Mouse (Mus musculus) stomach, embryonic 14.5 days (tissue): ENCODE results near the gene Tef. TPM values are rescaled to one million over a fixed set of nuclear protein-coding genes. Genes with fewer than 3 reads are reported as not detected.

Experiments
- ATAC-seq: fragments of 200-750 bp; cut with Nextera tagmentation; 2 replicates; pipeline ENCODE4 v1.8.0; 2017; ENCODE audit warnings: low read depth, moderate TSS enrichment; ENCODE audit not compliant: insufficient number of reproducible peaks, insufficient read depth, low FRiP score
- H3K27ac ChIP-seq: fragments of 300-500 bp; sonication (generic); 2 replicates; pipeline ENCODE4 v1.5.1; 2014; ENCODE audit warnings: mild to moderate bottlenecking, low read length, moderate library complexity, mixed read lengths
- H3K27me3 ChIP-seq: fragments of 300-500 bp; sonication (generic); 2 replicates; pipeline ENCODE4 v1.6.1; 2014; ENCODE audit warnings: low read length, control low read depth, mixed read lengths; ENCODE audit not compliant: control insufficient read depth, insufficient read depth
- H3K36me3 ChIP-seq: fragments of 300-500 bp; sonication (generic); 2 replicates; pipeline ENCODE4 v1.6.1; 2014; ENCODE audit warnings: mild to moderate bottlenecking, control low read depth, low read length, moderate library complexity, mixed read lengths; ENCODE audit not compliant: control insufficient read depth, insufficient read depth
- H3K4me1 ChIP-seq: fragments of 300-500 bp; sonication (generic); 2 replicates; pipeline ENCODE4 v1.6.1; 2014; ENCODE audit warnings: low read length, control low read depth, mixed read lengths; ENCODE audit not compliant: control insufficient read depth, insufficient read depth
- H3K4me2 ChIP-seq: fragments of 300-500 bp; sonication (generic); replicated peaks from 2 replicates; pipeline ENCODE4 v1.6.1; 2014; ENCODE audit warnings: low read depth, low read length, control low read depth
- H3K4me3 ChIP-seq: fragments of 300-500 bp; sonication (generic); 2 replicates; pipeline ENCODE4 v1.5.1; 2014; ENCODE audit warnings: low read depth, low read length, control low read depth
- H3K9ac ChIP-seq: fragments of 300-500 bp; sonication (generic); replicated peaks from 2 replicates; pipeline ENCODE4 v1.6.1; 2014; ENCODE audit warnings: low read depth, mild to moderate bottlenecking, control low read depth, low read length, moderate library complexity, mixed read lengths
- H3K9me3 ChIP-seq: fragments of 300-500 bp; sonication (generic); 2 replicates; pipeline ENCODE4 v1.6.1; 2016; ENCODE audit warnings: low read depth, low read length, control low read depth; ENCODE audit not compliant: control insufficient read depth
- WGBS: fragments of 180-500 bp; shearing (Covaris S2); extraction: QIAGEN DNeasy Blood & Tissue Kit; methylation state at CpG from one replicate; pipeline ENCODE4 v1.1.7; 2014; 5-methylcytosine and 5-hydroxymethylcytosine counted together
- polyA plus RNA-seq: library from polyadenylated mRNA; unstranded; fragments of >200 nt; fragmentation: Nextera tagmentation; extraction: Ambion mirVana; gene quantifications from 2 replicates; pipeline ENCODE4 v1.2.1, GENCODE M21; 2014

Gene Tef
- polyA plus RNA-seq, 1 experiment from 2014 or later, result 23.7 TPM

- Histone ChIP-seq H3K27ac (no peak overlapping the region; the same call in 1 of the 2 replicates), H3K9ac (no peak overlapping the region), H3K4me2 (no peak overlapping the region), H3K4me1 (no peaks in the 10 kb centered on the region), H3K27me3 (no peaks in the 10 kb centered on the region), H3K9me3 (no peaks in the 10 kb centered on the region), H3K4me3 (no peak overlapping the region), H3K36me3 (peaks cover 22% of the 10 kb centered on the region; the same call in 1 of the 2 replicates)
- WGBS, result 89% methylated on average over 7 of the region's 7 CpGs
- no peak for ATAC-seq
Observed at GRCm38 (mm10) chr15:81828426-81829207, 26.4 kb downstream of the Tef start.

- H3K9ac ChIP-seq, result no peak overlapping the region
- H3K27me3 ChIP-seq, result no peaks in the 10 kb centered on the region
- no peak overlapping the region for H3K4me3 ChIP-seq
- no peak overlapping the region for H3K4me2 ChIP-seq
- WGBS, result 74% methylated on average over 2 of the region's 2 CpGs
- H3K4me1 ChIP-seq, result no peaks in the 10 kb centered on the region
- H3K36me3 ChIP-seq, result peaks cover 22% of the 10 kb centered on the region; the same call in 1 of the 2 replicates
- no peak for ATAC-seq
- H3K27ac ChIP-seq, result no peak overlapping the region
- no peaks in the 10 kb centered on the region for H3K9me3 ChIP-seq
Observed at GRCm38 (mm10) chr15:81829208-81829580, 27.0 kb downstream of the Tef start.

- H3K36me3 ChIP-seq, result peaks cover 13% of the 10 kb centered on the region; the same call in 1 of the 2 replicates
- no peaks in the 10 kb centered on the region for H3K27me3 ChIP-seq
- no peak overlapping the region for H3K27ac ChIP-seq
- WGBS, result 96% methylated on average over 4 of the region's 4 CpGs
- peaks cover 2% of the 10 kb centered on the region; the same call in 1 of the 2 replicates for H3K4me1 ChIP-seq
- H3K9ac ChIP-seq, result no peak overlapping the region
- no peaks in the 10 kb centered on the region for H3K9me3 ChIP-seq
- H3K4me2 ChIP-seq, result no peak overlapping the region
- no peak for ATAC-seq
- H3K4me3 ChIP-seq, result no peak overlapping the region
Observed at GRCm38 (mm10) chr15:81830530-81830929, 28.3 kb downstream of the Tef start.

GRCm38 (mm10) chr15:81831136-81831825 lies 29.1 kb downstream of the Tef start:
- Histone ChIP-seq H3K9me3 (no peaks in the 10 kb centered on the region), H3K9ac (no peak overlapping the region), H3K4me3 (no peak overlapping the region), H3K4me2 (peak overlapping the region; percentile 23; the same call in 1 of the 2 replicates), H3K27me3 (no peaks in the 10 kb centered on the region), H3K36me3 (peaks cover 6% of the 10 kb centered on the region; the same call in 1 of the 2 replicates), H3K27ac (no peak overlapping the region; the same call in 1 of the 2 replicates), H3K4me1 (peaks cover 9% of the 10 kb centered on the region; the same call in 1 of the 2 replicates)
- peak; percentile 81; the same call in 1 of the 2 replicates for ATAC-seq
- WGBS, result 15% methylated on average over 24 of the region's 24 CpGs

DNA sequence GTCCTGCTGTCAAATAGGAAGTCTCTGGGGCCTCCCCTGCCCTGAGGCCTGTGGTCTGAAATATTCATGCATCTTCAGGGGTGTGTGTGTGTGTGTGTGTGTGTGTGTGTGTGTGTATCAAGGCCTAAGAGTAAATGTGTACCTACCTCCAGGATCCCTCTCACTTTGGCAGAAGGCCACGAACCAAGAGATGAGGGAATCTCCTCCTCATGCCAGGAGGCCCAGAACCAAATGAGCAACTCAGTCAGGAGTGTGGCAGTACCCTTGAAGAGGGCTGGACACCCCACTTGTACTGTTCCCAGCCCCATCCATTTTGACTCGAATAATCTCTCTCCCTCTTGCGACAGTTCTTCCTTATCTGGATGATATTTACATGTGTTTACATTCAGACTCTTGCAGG lies 30.0 kb downstream of the Tef start:
- Histone ChIP-seq H3K4me2 (no peak overlapping the region), H3K4me3 (no peak overlapping the region), H3K4me1 (peaks cover 16% of the 10 kb centered on the region), H3K9me3 (no peaks in the 10 kb centered on the region), H3K36me3 (no peaks in the 10 kb centered on the region; the same call in 1 of the 2 replicates), H3K27me3 (no peaks in the 10 kb centered on the region), H3K27ac (no peak overlapping the region), H3K9ac (no peak overlapping the region)
- ATAC-seq, result no peak
- 59% methylated on average over 3 of the region's 3 CpGs for WGBS

DNA sequence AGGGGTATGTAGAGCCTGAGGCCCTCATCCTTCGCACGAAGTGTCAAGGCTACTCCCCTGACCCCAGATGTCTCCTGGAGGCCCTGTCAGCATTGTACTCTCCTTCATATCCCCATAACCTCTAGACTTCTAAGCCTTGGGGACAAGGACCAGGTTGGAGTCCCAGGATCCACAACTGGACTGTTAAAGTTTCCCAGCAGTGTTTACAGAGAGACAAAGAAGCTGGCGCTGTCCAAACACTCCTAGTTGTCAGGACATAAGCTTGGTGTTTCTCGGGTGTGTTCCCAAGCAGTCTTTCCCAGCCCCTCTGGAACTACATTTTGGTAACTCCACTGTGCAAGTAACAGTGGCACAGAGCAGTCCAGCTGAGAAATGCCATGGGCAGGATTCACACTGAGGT lies 31.3 kb downstream of the Tef start:
- 63% methylated on average over 4 of the region's 4 CpGs for WGBS
- Histone ChIP-seq H3K27me3 (no peaks in the 10 kb centered on the region), H3K9ac (no peak overlapping the region), H3K4me2 (no peak overlapping the region), H3K4me1 (peaks cover 16% of the 10 kb centered on the region), H3K4me3 (no peak overlapping the region), H3K36me3 (no peaks in the 10 kb centered on the region; the same call in 1 of the 2 replicates), H3K9me3 (no peaks in the 10 kb centered on the region), H3K27ac (no peak overlapping the region)
- ATAC-seq, result no peak

- Histone ChIP-seq H3K4me2 (no peak overlapping the region), H3K27me3 (no peaks in the 10 kb centered on the region), H3K9me3 (no peaks in the 10 kb centered on the region), H3K27ac (no peak overlapping the region), H3K9ac (no peak overlapping the region), H3K36me3 (no peaks in the 10 kb centered on the region), H3K4me1 (peaks cover 16% of the 10 kb centered on the region), H3K4me3 (no peak overlapping the region)
- no peak for ATAC-seq
- 47% methylated on average over 3 of the region's 3 CpGs for WGBS
Observed at GRCm38 (mm10) chr15:81834171-81834841, 32.1 kb downstream of the Tef start.
